Mouse (Mus musculus) stomach, embryonic 14.5 days (tissue): ENCODE measurements around the gene Gpr65. TPM values are rescaled to one million over a fixed set of nuclear protein-coding genes. Genes with fewer than 3 reads are reported as not detected.

ENCODE experiments used
- ATAC-seq: fragments of 200-750 bp; cut with Nextera tagmentation; 2 replicates; pipeline ENCODE4 v1.8.0; 2017; ENCODE audit warnings: low read depth, moderate TSS enrichment; ENCODE audit not compliant: insufficient number of reproducible peaks, insufficient read depth, low FRiP score
- H3K27ac ChIP-seq: fragments of 300-500 bp; sonication (generic); 2 replicates; pipeline ENCODE4 v1.5.1; 2014; ENCODE audit warnings: mild to moderate bottlenecking, low read length, moderate library complexity, mixed read lengths
- H3K27me3 ChIP-seq: fragments of 300-500 bp; sonication (generic); 2 replicates; pipeline ENCODE4 v1.6.1; 2014; ENCODE audit warnings: low read length, control low read depth, mixed read lengths; ENCODE audit not compliant: control insufficient read depth, insufficient read depth
- H3K36me3 ChIP-seq: fragments of 300-500 bp; sonication (generic); 2 replicates; pipeline ENCODE4 v1.6.1; 2014; ENCODE audit warnings: mild to moderate bottlenecking, control low read depth, low read length, moderate library complexity, mixed read lengths; ENCODE audit not compliant: control insufficient read depth, insufficient read depth
- H3K4me1 ChIP-seq: fragments of 300-500 bp; sonication (generic); 2 replicates; pipeline ENCODE4 v1.6.1; 2014; ENCODE audit warnings: low read length, control low read depth, mixed read lengths; ENCODE audit not compliant: control insufficient read depth, insufficient read depth
- H3K4me2 ChIP-seq: fragments of 300-500 bp; sonication (generic); replicated peaks from 2 replicates; pipeline ENCODE4 v1.6.1; 2014; ENCODE audit warnings: low read depth, low read length, control low read depth
- H3K4me3 ChIP-seq: fragments of 300-500 bp; sonication (generic); 2 replicates; pipeline ENCODE4 v1.5.1; 2014; ENCODE audit warnings: low read depth, low read length, control low read depth
- H3K9ac ChIP-seq: fragments of 300-500 bp; sonication (generic); replicated peaks from 2 replicates; pipeline ENCODE4 v1.6.1; 2014; ENCODE audit warnings: low read depth, mild to moderate bottlenecking, control low read depth, low read length, moderate library complexity, mixed read lengths
- H3K9me3 ChIP-seq: fragments of 300-500 bp; sonication (generic); 2 replicates; pipeline ENCODE4 v1.6.1; 2016; ENCODE audit warnings: low read depth, low read length, control low read depth; ENCODE audit not compliant: control insufficient read depth
- WGBS: fragments of 180-500 bp; shearing (Covaris S2); extraction: QIAGEN DNeasy Blood & Tissue Kit; methylation state at CpG from one replicate; pipeline ENCODE4 v1.1.7; 2014; 5-methylcytosine and 5-hydroxymethylcytosine counted together
- polyA plus RNA-seq: library from polyadenylated mRNA; unstranded; fragments of >200 nt; fragmentation: Nextera tagmentation; extraction: Ambion mirVana; gene quantifications from 2 replicates; pipeline ENCODE4 v1.2.1, GENCODE M21; 2014

Gpr65 gene
- polyA plus RNA-seq, 1 experiment from 2014 or later = 2.0 TPM

GRCm38 (mm10) chr12:98252417-98252816 lies 16.0 kb upstream of the Gpr65 start:
- no peaks in the 10 kb centered on the region for H3K27me3 ChIP-seq
- no peaks in the 10 kb centered on the region for H3K36me3 ChIP-seq
- 62% methylated on average over 2 of the region's 2 CpGs for WGBS
- ATAC-seq = no peak
- no peak overlapping the region for H3K9ac ChIP-seq
- no peaks in the 10 kb centered on the region for H3K9me3 ChIP-seq
- no peak overlapping the region for H3K4me2 ChIP-seq
- no peak overlapping the region for H3K27ac ChIP-seq
- no peaks in the 10 kb centered on the region for H3K4me1 ChIP-seq
- no peak overlapping the region for H3K4me3 ChIP-seq

- H3K27ac ChIP-seq = no peak overlapping the region
- H3K27me3 ChIP-seq = no peaks in the 10 kb centered on the region
- no peak overlapping the region for H3K4me3 ChIP-seq
- H3K4me1 ChIP-seq = no peaks in the 10 kb centered on the region
- H3K4me2 ChIP-seq = no peak overlapping the region
- H3K36me3 ChIP-seq = no peaks in the 10 kb centered on the region
- no peaks in the 10 kb centered on the region for H3K9me3 ChIP-seq
- ATAC-seq = no peak
- H3K9ac ChIP-seq = no peak overlapping the region
- WGBS = 87% methylated on average over 13 of the region's 13 CpGs
Measured at GRCm38 (mm10) chr12:98255373-98255995, 13.0 kb upstream of the Gpr65 start.

- Histone ChIP-seq H3K9me3 (no peaks in the 10 kb centered on the region), H3K36me3 (no peaks in the 10 kb centered on the region), H3K27me3 (no peaks in the 10 kb centered on the region), H3K27ac (peak overlapping the region; percentile 84), H3K4me1 (no peaks in the 10 kb centered on the region), H3K9ac (peak overlapping the region; percentile 82), H3K4me2 (peak overlapping the region; percentile 57), H3K4me3 (peak overlapping the region; percentile 71)
- ATAC-seq = no peak; the same call in 1 of the 2 replicates
- 1% methylated on average over 8 of the region's 8 CpGs for WGBS
Measured at GRCm38 (mm10) chr12:98258371-98258844, 10.0 kb upstream of the Gpr65 start.

- Histone ChIP-seq H3K4me2 (peak within 1 kb of the TSS; percentile 57), H3K36me3 (no peaks in the 10 kb centered on the region), H3K27ac (peak within 1 kb of the TSS; percentile 84), H3K4me1 (no peaks in the 10 kb centered on the region), H3K9me3 (no peaks in the 10 kb centered on the region), H3K9ac (peak within 1 kb of the TSS; percentile 82), H3K27me3 (no peaks in the 10 kb centered on the region), H3K4me3 (peak within 1 kb of the TSS; percentile 71)
- ATAC-seq = peak; percentile 92
- under 1% methylated on average over 76 of the region's 76 CpGs for WGBS
Measured at GRCm38 (mm10) chr12:98258845-98259517, 9.5 kb upstream of the Gpr65 start, which contains the start of gene Galc. TSS of gene Galc (minus strand) at chr12:98259459.

GRCm38 (mm10) chr12:98259518-98259852 lies 8.9 kb upstream of the Gpr65 start:
- 2% methylated on average over 12 of the region's 12 CpGs for WGBS
- no peaks in the 10 kb centered on the region for H3K9me3 ChIP-seq
- peak overlapping the region; percentile 84; the same call in 1 of the 2 replicates for H3K27ac ChIP-seq
- no peaks in the 10 kb centered on the region for H3K4me1 ChIP-seq
- peak overlapping the region; percentile 71 for H3K4me3 ChIP-seq
- H3K27me3 ChIP-seq = no peaks in the 10 kb centered on the region
- no peaks in the 10 kb centered on the region for H3K36me3 ChIP-seq
- peak overlapping the region; percentile 82; the same call in 1 of the 2 replicates for H3K9ac ChIP-seq
- ATAC-seq = no peak
- H3K4me2 ChIP-seq = peak overlapping the region; percentile 57

- Histone ChIP-seq H3K4me3 (no peak overlapping the region), H3K36me3 (no peaks in the 10 kb centered on the region), H3K4me1 (no peaks in the 10 kb centered on the region), H3K27me3 (no peaks in the 10 kb centered on the region), H3K27ac (no peak overlapping the region), H3K9me3 (no peaks in the 10 kb centered on the region), H3K4me2 (no peak overlapping the region), H3K9ac (no peak overlapping the region)
- 85% methylated on average over 9 of the region's 9 CpGs for WGBS
- no peak for ATAC-seq
Measured at GRCm38 (mm10) chr12:98265697-98266096, 2.7 kb upstream of the Gpr65 start.

GRCm38 (mm10) chr12:98269791-98270745 lies 1.6 kb downstream of the Gpr65 start:
- Histone ChIP-seq H3K4me2 (peak overlapping the region; percentile 24), H3K9ac (no peak overlapping the region), H3K36me3 (no peaks in the 10 kb centered on the region), H3K27me3 (no peaks in the 10 kb centered on the region), H3K4me3 (no peak overlapping the region; the same call in 1 of the 2 replicates), H3K4me1 (no peaks in the 10 kb centered on the region), H3K9me3 (no peaks in the 10 kb centered on the region), H3K27ac (no peak overlapping the region)
- WGBS = 29% methylated on average over 17 of the region's 17 CpGs
- ATAC-seq = no peak
